Mouse (Mus musculus) thymus, postnatal 0 days (tissue): ENCODE measurements around the gene Pkp1. TPM values are rescaled to one million over a fixed set of nuclear protein-coding genes. Genes with fewer than 3 reads are reported as not detected.
A peak's percentile ranks its signal among the peaks of the same experiment; 100 is the strongest.

ENCODE experiments used
- DNase-seq: peaks from one replicate; pipeline ENCODE4 v3.0.0-alpha.2; 2015; ENCODE audit warnings: low spot score
- polyA plus RNA-seq: library from polyadenylated mRNA; unstranded; fragments of >200 nt; fragmentation: Nextera tagmentation; extraction: Ambion mirVana; gene quantifications from 2 replicates; pipeline ENCODE4 v1.2.1, GENCODE M21; 2015

Gene Pkp1
- polyA plus RNA-seq, 1 experiment from 2014 or later = 6.5 TPM

DNA sequence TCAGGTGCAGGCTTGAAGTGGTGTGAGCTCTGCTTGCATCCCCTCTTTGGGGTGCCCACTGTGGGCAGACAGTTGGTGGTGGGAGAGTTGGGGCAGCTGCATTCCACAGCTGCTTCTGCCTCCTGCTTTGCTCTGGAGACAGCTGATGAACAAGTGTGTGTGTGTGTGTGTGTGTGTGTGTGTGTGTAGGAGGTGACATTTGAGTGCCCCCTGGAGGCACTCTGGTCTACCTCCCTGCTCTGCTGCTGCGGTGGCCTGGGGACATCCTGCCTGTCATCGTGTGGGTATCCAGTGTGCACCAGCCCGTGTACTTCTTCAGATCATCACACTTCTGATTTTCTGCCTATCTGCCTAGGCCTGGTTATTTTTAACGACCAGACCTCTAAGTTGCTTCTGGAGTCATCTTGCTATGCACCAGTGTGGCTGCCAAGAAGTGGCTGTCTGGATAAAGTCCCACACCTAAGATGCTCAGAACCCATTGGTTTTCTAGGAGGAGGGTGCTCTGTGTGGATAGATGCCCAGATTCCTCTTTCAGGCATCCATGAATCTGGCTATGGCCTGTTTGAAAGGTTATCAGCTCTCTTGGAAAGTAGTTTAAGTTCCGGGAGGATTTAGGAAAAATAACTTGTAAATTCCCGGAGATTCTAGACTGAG, 84.7 kb downstream of the Pkp1 start:
- DNase-seq = peak; percentile 72

GRCm38 (mm10) chr1:135828918-135829317, 90.1 kb downstream of the Pkp1 start:
- DNase-seq = peak; percentile 74

DNA sequence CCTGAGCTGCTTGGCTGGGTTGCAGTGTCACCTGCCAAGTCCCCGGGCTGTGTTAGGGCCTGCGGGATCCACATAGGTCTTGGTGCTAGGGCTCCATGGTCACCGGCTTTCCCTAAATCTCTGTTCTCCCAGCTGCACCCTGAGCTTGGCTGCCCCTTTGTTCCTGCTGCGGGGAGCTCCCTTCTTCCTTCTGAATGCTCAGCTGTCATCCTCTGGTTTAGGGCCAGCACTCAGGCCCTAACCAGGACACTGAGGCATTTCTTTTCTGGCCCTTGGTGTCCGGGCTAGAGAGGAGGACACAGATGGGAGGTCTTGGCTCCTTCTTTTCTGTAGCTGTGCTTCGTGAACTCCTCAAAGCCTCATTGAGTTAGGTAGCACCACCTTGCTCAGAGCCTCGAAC, 97.2 kb downstream of the Pkp1 start:
- no peak for DNase-seq

Other genes with a start within 250 kb of the Pkp1 start
- gene Csrp1, start 199.1 kb downstream of the Pkp1 start, polyA plus RNA-seq = 162 and 178 TPM in 2 replicates
- gene Phlda3, start 153.1 kb downstream of the Pkp1 start, polyA plus RNA-seq = 46.0 and 46.5 TPM in 2 replicates
- gene Tnni1, start 139.8 kb downstream of the Pkp1 start, polyA plus RNA-seq = 7.5 and 7.9 TPM in 2 replicates
- gene Lad1, start 100.6 kb downstream of the Pkp1 start, polyA plus RNA-seq = 12.1 and 12.5 TPM in 2 replicates
- 3.2 and 3.6 TPM in 2 replicates for gene Tnnt2, start 82.9 kb downstream of the Pkp1 start, polyA plus RNA-seq
- 0.06 and 0.10 TPM in 2 replicates for gene Igfn1, start 87.1 kb upstream of the Pkp1 start, polyA plus RNA-seq
- 71.8 and 72.2 TPM in 2 replicates for gene Tmem9, start 88.9 kb upstream of the Pkp1 start, polyA plus RNA-seq
- gene Ascl5, start 131.6 kb upstream of the Pkp1 start, polyA plus RNA-seq = not detected in 2 replicates
- gene Cacna1s, start 133.5 kb upstream of the Pkp1 start, polyA plus RNA-seq = 1.3 and 1.6 TPM in 2 replicates
- gene Kif21b, start 212.2 kb upstream of the Pkp1 start, polyA plus RNA-seq = 14.8 and 20.3 TPM in 2 replicates